Mouse (Mus musculus) kidney, adult 2 months (tissue): ENCODE measurements at regions not wholly inside any gene's neighbourhood (a gene's known extent, or its start where the extent isn't known, plus 50 kb on each side); places are given as distances from the start of the nearest gene placed in this dataset.
A peak's percentile ranks its signal among the peaks of the same experiment; 100 is the strongest.

Experiments used
- DNase-seq: peaks from one replicate; pipeline ENCODE4 v3.0.0; 2021
- H3K27ac ChIP-seq: fragments of 200-500 bp; 2 replicates; pipeline ENCODE4 v1.5.1; 2012; ENCODE audit warnings: low read depth, low read length, control low read depth, inconsistent platforms; ENCODE audit not compliant: insufficient read depth
- H3K27me3 ChIP-seq: fragments of 200-500 bp; replicated peaks from 2 replicates; pipeline ENCODE4 v1.6.1; 2012; ENCODE audit warnings: mild to moderate bottlenecking, moderate library complexity, low read length, inconsistent platforms; ENCODE audit not compliant: control insufficient read depth, insufficient read depth
- H3K36me3 ChIP-seq: fragments of 200-500 bp; 2 replicates; pipeline ENCODE4 v1.6.1; 2012; ENCODE audit warnings: mild to moderate bottlenecking, moderate library complexity, low read length, inconsistent platforms; ENCODE audit not compliant: control insufficient read depth, insufficient read depth
- H3K4me1 ChIP-seq: fragments of 200-500 bp; 2 replicates; pipeline ENCODE4 v1.6.1; 2011; ENCODE audit warnings: low read length; ENCODE audit not compliant: control insufficient read depth, insufficient read depth
- H3K4me3 ChIP-seq: fragments of 200-500 bp; 2 replicates; pipeline ENCODE4 v1.5.1; 2011; ENCODE audit warnings: mild to moderate bottlenecking, low read depth, low read length, control low read depth; ENCODE audit not compliant: insufficient read depth
- CTCF ChIP-seq: fragments of 200-500 bp; conservative IDR thresholded peaks from 2 replicates; pipeline ENCODE4 v1.5.1; 2011; ENCODE audit warnings: low read depth, mild to moderate bottlenecking, control low read depth, low read length, moderate library complexity, mixed read lengths; ENCODE audit not compliant: insufficient read depth, insufficient read length
- POLR2A ChIP-seq: fragments of 200-500 bp; IDR thresholded peaks from one replicate; pipeline ENCODE4 v1.6.1; 2011; ENCODE audit warnings: low read depth, low read length, control low read depth
- WGBS: fragments of 180-500 bp; shearing (Covaris S2); methylation state at CpG from one replicate; pipeline ENCODE4 v1.1.7; 2018; 5-methylcytosine and 5-hydroxymethylcytosine counted together

- no peak overlapping the region for H3K4me3 ChIP-seq
- 49% methylated on average over 1 of the region's 1 CpGs for WGBS
- TF ChIP-seq POLR2A, result no peak
- no peak for TF ChIP-seq CTCF
- H3K36me3 ChIP-seq, result no peaks in the 10 kb centered on the region; the same call in 1 of the 2 replicates
- no peaks in the 10 kb centered on the region for H3K27me3 ChIP-seq
- H3K4me1 ChIP-seq, result no peaks in the 10 kb centered on the region
- H3K27ac ChIP-seq, result no peak overlapping the region
- no peak for DNase-seq
These were observed 365.3 kb upstream of the Tmem229a start for GRCm38 (mm10) chr6:25321446-25321845.

GRCm38 (mm10) chr6:25320291-25320844, 364.3 kb upstream of the Tmem229a start:
- Histone ChIP-seq H3K27ac (no peak overlapping the region), H3K27me3 (no peaks in the 10 kb centered on the region), H3K36me3 (no peaks in the 10 kb centered on the region; the same call in 1 of the 2 replicates), H3K4me1 (no peaks in the 10 kb centered on the region), H3K4me3 (no peak overlapping the region)
- WGBS, result 78% methylated on average over 6 of the region's 6 CpGs
- peak; percentile 12 for DNase-seq
- no peak for TF ChIP-seq CTCF
- TF ChIP-seq POLR2A, result no peak

DNA sequence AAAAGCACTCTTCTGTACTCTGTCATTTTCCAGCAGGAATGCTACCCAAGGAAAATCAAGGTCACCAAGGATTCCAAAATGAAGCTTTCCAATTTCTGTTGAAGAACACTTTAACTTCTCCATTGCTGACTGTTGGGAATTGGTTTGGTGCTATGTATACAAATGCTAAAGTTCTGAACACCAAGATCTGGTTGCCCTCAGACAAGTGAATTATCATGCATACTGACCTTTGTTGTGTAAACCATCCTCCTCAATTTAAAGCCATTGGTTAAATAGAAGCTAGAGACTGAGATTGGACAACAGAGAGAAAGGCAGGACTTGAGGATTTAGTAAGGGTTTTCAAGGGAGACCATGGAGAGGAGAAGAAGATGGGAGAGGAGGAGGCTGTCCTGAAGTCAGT, 351.4 kb upstream of the Tmem229a start:
- TF ChIP-seq CTCF (no peak), POLR2A (no peak)
- Histone ChIP-seq H3K4me1 (no peaks in the 10 kb centered on the region), H3K27ac (no peak overlapping the region), H3K4me3 (no peak overlapping the region), H3K36me3 (no peaks in the 10 kb centered on the region), H3K27me3 (no peaks in the 10 kb centered on the region)
- no peak for DNase-seq

- WGBS, result 82% methylated on average over 4 of the region's 4 CpGs
These were observed 348.9 kb upstream of the Tmem229a start for GRCm38 (mm10) chr6:25304844-25305504.

DNA sequence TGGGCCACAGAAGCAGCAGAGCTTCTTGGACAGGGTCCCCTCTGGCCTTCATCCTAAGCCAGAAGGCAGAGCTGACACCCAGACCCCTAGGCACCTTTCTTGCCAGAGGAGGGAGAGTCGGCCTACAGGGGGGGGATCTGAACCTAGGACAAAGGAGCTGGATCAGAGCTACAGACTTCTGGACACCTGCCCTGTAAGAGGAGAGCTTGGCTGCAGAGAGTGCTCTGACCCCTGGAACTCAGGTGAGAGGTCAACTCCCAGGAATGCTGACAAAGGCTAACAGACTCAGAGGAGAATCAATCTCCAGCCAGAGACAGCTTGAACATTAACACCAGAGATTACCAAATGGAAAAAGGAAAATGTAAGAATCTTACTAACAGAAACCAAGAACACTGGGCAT, 335.5 kb upstream of the Tmem229a start:
- Histone ChIP-seq H3K4me1 (no peaks in the 10 kb centered on the region), H3K36me3 (no peaks in the 10 kb centered on the region), H3K27me3 (no peaks in the 10 kb centered on the region), H3K4me3 (no peak overlapping the region), H3K27ac (no peak overlapping the region)
- peak; percentile 93 for DNase-seq
- no peak for TF ChIP-seq POLR2A
- 35% methylated on average over 1 of the region's 1 CpGs for WGBS

More at GRCm38 (mm10) chr6:25304844-25305504, 348.9 kb upstream of the Tmem229a start:
- Histone ChIP-seq H3K4me3 (no peak overlapping the region), H3K4me1 (no peaks in the 10 kb centered on the region), H3K36me3 (no peaks in the 10 kb centered on the region), H3K27me3 (no peaks in the 10 kb centered on the region), H3K27ac (no peak overlapping the region)
- TF ChIP-seq CTCF (no peak), POLR2A (no peak)
- DNase-seq, result no peak

DNA sequence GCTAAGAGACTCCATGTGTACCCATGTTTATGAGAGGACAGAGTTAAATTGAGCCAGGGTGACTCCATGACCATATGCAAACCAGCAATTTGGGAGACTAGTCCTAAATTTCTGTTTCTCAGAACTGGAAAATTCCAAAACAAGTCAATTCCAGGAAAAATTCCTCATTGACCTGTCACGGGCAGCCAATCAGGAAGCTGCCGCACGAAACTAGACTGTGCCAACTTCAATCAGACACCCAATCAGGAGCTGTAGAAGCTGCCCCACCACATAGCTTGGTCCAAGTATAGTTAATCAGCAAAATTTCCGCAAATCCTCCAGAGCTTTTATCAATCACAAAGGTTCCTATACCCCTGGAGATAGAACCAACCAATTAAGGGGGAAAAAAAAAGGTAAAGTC, 331.5 kb upstream of the Tmem229a start:
- Histone ChIP-seq H3K4me1 (no peaks in the 10 kb centered on the region), H3K27ac (no peak overlapping the region), H3K36me3 (no peaks in the 10 kb centered on the region), H3K27me3 (no peaks in the 10 kb centered on the region), H3K4me3 (no peak overlapping the region)
- TF ChIP-seq CTCF (no peak), POLR2A (no peak)
- 81% methylated on average over 4 of the region's 4 CpGs for WGBS
- DNase-seq, result peak; percentile 53

GRCm38 (mm10) chr6:25286313-25286712, 330.2 kb upstream of the Tmem229a start:
- TF ChIP-seq POLR2A (no peak), CTCF (no peak)
- Histone ChIP-seq H3K4me3 (no peak overlapping the region), H3K36me3 (no peaks in the 10 kb centered on the region), H3K4me1 (no peaks in the 10 kb centered on the region), H3K27ac (no peak overlapping the region), H3K27me3 (no peaks in the 10 kb centered on the region)
- whole genome bisulfite sequencing, result 87% methylated on average over 6 of the region's 6 CpGs
- no peak for DNase-seq
